Mouse (Mus musculus): ENCODE data around the gene Tmem109.

DNA sequence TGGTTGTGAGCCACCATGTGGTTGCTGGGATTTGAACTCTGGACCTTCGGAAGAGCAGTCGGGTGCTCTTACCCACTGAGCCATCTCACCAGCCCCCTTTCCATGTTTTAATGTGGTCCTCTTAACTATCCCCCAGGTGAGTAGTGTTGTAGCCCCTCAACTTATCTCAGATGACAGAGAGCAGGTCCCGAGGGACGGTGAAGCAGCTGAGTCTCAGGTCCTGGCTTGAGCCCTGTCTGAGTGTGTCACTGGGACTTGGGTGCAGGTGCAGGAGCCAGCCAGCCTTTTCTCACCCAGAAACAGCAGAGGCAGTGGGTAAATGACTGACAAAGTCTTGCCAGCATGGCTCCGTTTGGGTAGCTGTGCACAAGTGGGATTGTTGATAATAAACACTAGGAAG, 37.6 kb downstream of the Tmem109 start:
- TF ChIP-seq POLR2A (IDR thresholded peaks at IDR 0.05; ENCODE audit: borderline replicate concordance, extremely low read depth, low read depth, low read length) (no peak), CTCF (IDR thresholded peaks at IDR 0.05; ENCODE audit: insufficient read depth, low read length) (no peak)

All from lung, adult 2 months (tissue).